Mouse (Mus musculus) bone marrow, adult 2 months (tissue): ENCODE results near the gene Tgfb1i1.

ENCODE experiments used
- CTCF ChIP-seq: fragments of 200-500 bp; IDR thresholded peaks from 2 replicates; pipeline ENCODE4 v1.5.1; 2011; ENCODE audit warnings: low read length, control low read depth; ENCODE audit not compliant: control insufficient read depth, insufficient read depth
- POLR2A ChIP-seq: fragments of 200-500 bp; IDR thresholded peaks from 2 replicates; pipeline ENCODE4 v1.6.1; 2011; ENCODE audit warnings: low read depth, mild to moderate bottlenecking, control low read depth, low read length, borderline replicate concordance; ENCODE audit not compliant: control insufficient read depth

DNA sequence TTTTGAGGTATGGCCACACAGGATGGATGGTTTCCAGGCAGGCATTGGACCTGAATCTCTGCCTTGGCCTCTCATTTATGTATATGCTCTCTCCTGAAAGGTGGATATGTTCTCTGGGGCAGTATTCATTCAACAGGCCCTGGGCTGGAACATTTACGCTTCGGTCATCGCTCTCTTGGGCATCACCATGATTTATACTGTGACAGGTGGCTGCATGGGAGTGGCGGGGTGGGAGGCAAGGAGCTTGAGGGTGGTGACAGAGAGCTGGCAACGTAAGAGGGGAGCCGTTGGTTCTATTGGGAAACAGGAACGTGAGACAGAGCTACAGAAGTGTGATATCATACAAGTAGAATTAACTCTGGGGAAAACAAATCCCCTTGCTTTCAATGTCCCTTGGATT is 21.2 kb downstream of the Tgfb1i1 start:
- no peak for TF ChIP-seq CTCF
- TF ChIP-seq POLR2A, result no peak
